Mouse (Mus musculus) G1E (cell line): ENCODE measurements at regions not wholly inside any gene's neighbourhood (a gene's known extent, or its start where the extent isn't known, plus 50 kb on each side); places are given as distances from the start of the nearest gene placed in this dataset.

Experiments used
- ATAC-seq: 2 replicates; pipeline ENCODE4 v1.8.0; 2016; ENCODE audit warnings: mild to moderate bottlenecking; ENCODE audit not compliant: insufficient number of reproducible peaks, poor library complexity, low FRiP score, severe bottlenecking; ENCODE audit errors: extremely low read depth
- DNase-seq: peaks from one replicate; pipeline ENCODE4 v3.0.0; 2012; ENCODE audit warnings: low spot score
- H3K27me3 ChIP-seq: 2 replicates; pipeline ENCODE4 v1.6.1; 2012; ENCODE audit warnings: mild to moderate bottlenecking, low read length, inconsistent platforms; ENCODE audit not compliant: insufficient read depth
- H3K36me3 ChIP-seq: replicated peaks from 2 replicates; pipeline ENCODE3; 2012; ENCODE audit warnings: mild to moderate bottlenecking, inconsistent platforms
- H3K4me1 ChIP-seq: 2 replicates; pipeline ENCODE4 v1.6.1; 2012; ENCODE audit warnings: low read depth, low read length, inconsistent platforms, mixed read lengths; ENCODE audit not compliant: insufficient read depth
- H3K4me3 ChIP-seq: 2 replicates; pipeline ENCODE4 v1.5.1; 2012; ENCODE audit warnings: low read depth, mild to moderate bottlenecking, inconsistent platforms, low read length, moderate library complexity, mixed read lengths
- H3K9me3 ChIP-seq: replicated peaks from 2 replicates; pipeline ENCODE4 v1.6.1; 2012; ENCODE audit warnings: inconsistent platforms
- CTCF ChIP-seq: IDR thresholded peaks from 2 replicates; pipeline ENCODE4 v1.5.1; 2012; ENCODE audit warnings: low read depth, low read length, inconsistent platforms, mixed read lengths
- GATA1 ChIP-seq: IDR thresholded peaks from 2 replicates; pipeline ENCODE4 v1.6.1; 2012; ENCODE audit warnings: borderline replicate concordance, low read length, inconsistent platforms, mixed read lengths
- GATA2 ChIP-seq: IDR thresholded peaks from 2 replicates; pipeline ENCODE4 v1.6.1; 2012; ENCODE audit warnings: low read depth, low read length, inconsistent platforms, borderline replicate concordance
- POLR2AphosphoS5 ChIP-seq: IDR thresholded peaks from 2 replicates; pipeline ENCODE4 v1.6.1; 2012; ENCODE audit warnings: low read depth, low read length, inconsistent platforms; ENCODE audit not compliant: insufficient replicate concordance
- TAL1 ChIP-seq: conservative IDR thresholded peaks from 2 replicates; pipeline ENCODE4 v1.6.1; 2012; ENCODE audit warnings: low read depth, low read length, inconsistent platforms, mixed read lengths

DNA sequence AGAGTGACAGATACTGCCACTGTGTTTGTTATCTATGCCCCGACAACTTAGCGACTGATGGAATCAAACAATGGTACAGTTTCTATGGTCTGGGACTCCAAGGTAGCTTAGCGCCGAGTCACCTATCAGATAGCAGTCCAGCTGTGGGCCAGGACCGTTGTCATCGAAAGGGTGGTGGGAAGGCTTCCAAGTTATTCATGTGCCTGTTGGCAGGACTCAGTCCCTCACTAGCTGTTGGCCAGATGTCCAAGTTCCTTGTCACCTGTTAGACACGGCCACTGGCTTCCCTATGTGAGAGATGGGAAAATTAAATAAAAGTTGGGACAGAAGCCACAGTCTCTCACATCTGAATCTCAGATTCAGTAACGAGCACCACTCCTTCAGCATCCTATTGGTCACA, 150.1 kb downstream of the BC067074 start:
- H3K4me3 ChIP-seq = no peak overlapping the region
- no peaks in the 10 kb centered on the region for H3K9me3 ChIP-seq
- TF ChIP-seq GATA2 (no peak), POLR2AphosphoS5 (no peak), TAL1 (no peak), GATA1 (no peak), CTCF (no peak)
- peaks cover 4% of the 10 kb centered on the region for H3K27me3 ChIP-seq
- no peak for DNase-seq
- no peaks in the 10 kb centered on the region for H3K4me1 ChIP-seq
- no peaks in the 10 kb centered on the region for H3K36me3 ChIP-seq
- no peak for ATAC-seq

DNA sequence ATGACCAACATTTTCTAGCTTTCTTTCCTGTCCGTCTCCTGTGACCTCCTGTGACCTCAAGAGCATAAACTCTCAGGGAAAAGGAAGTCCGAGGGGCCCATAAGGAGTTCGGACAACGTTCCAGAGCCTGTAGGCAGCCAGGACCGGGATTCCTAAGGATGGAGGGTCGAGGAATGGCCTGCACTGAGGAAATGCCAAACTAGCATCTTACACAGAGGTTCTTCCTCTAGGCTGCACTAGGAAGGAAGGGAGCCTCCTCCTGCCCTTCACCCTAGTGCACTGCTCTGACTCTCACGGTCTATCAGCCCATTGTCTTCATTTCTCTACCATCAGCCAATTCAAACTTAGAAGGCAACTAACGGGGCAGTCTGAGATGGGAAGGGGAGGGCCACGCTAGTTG, 149.2 kb downstream of the BC067074 start:
- H3K4me1 ChIP-seq = no peaks in the 10 kb centered on the region
- peaks cover 4% of the 10 kb centered on the region for H3K27me3 ChIP-seq
- H3K4me3 ChIP-seq = no peak overlapping the region
- DNase-seq (no peak), ATAC-seq (no peak)
- no peaks in the 10 kb centered on the region for H3K36me3 ChIP-seq
- no peaks in the 10 kb centered on the region for H3K9me3 ChIP-seq
- no peak for TF ChIP-seq TAL1
- TF ChIP-seq POLR2AphosphoS5 = no peak
- no peak for TF ChIP-seq CTCF
- no peak for TF ChIP-seq GATA2
- TF ChIP-seq GATA1 = no peak

DNA sequence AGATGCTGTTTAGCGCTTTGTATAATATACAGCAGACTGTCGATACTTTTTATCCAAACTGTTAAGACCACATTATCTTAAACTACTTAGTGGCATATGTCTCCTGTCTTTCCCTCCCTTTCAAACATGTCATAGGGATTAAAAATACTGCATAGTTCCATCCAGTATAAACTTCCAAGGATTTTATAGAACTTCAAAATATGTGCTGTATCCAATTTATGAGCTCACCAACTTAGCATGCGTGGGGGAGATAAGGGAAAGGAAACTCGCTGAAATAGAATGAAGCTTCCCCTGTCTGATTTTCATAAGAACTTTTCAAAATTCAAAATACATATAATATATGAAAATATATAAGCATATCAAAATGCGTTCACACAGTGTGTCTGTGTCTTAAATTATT, 147.2 kb downstream of the BC067074 start:
- DNase-seq (no peak), ATAC-seq (no peak)
- Histone ChIP-seq H3K4me3 (no peak overlapping the region), H3K9me3 (no peaks in the 10 kb centered on the region), H3K4me1 (no peaks in the 10 kb centered on the region), H3K27me3 (peaks cover 1% of the 10 kb centered on the region; the same call in 1 of the 2 replicates), H3K36me3 (no peaks in the 10 kb centered on the region)
- no peak for TF ChIP-seq GATA2
- no peak for TF ChIP-seq CTCF
- no peak for TF ChIP-seq POLR2AphosphoS5
- no peak for TF ChIP-seq GATA1
- no peak for TF ChIP-seq TAL1

DNA sequence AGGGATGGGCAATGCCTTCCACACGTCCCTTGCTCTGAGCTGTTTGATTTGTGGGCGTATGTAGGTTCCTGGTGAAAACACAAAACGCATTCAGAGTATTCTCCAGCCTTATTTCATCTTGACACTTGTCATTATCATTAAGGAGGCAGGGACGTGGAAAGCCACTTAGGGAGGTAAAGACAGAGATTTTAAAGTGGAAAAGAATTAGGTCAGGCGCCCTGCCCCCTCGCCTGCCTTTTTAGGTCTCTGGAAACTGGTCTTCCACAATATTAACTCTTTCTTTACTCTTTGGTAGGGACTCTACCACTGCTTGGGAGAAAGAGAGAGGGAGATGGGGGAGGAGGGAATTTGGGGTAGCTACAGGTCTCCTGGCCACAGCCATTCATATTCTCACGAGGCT, 146.6 kb downstream of the BC067074 start:
- ATAC-seq = no peak
- Histone ChIP-seq H3K9me3 (no peaks in the 10 kb centered on the region), H3K36me3 (no peaks in the 10 kb centered on the region), H3K4me1 (no peaks in the 10 kb centered on the region), H3K27me3 (no peaks in the 10 kb centered on the region), H3K4me3 (no peak overlapping the region)
- TF ChIP-seq CTCF (no peak), TAL1 (no peak), GATA2 (no peak), POLR2AphosphoS5 (no peak), GATA1 (no peak)
- no peak for DNase-seq

DNA sequence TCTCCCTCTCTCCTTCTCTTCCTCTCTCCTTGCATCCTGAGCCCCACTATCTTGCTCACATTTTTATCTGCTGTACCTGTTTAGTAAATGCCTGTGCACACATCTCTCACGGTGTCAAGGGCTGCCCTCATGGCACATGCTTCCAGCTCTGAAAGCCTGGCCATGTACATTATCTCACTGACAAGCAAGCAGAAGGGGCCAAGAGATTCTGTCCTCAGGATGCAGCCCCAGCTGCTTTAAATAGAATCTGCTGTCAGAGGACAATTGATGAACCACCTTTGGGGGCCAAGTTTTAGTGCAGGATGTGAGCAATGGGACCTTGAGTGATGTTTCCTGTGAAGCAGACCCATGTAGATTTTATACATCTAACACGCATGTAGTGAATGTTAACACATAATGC, 145.9 kb downstream of the BC067074 start:
- H3K36me3 ChIP-seq = no peaks in the 10 kb centered on the region
- ATAC-seq = no peak
- no peaks in the 10 kb centered on the region for H3K9me3 ChIP-seq
- H3K27me3 ChIP-seq = no peaks in the 10 kb centered on the region
- TF ChIP-seq CTCF = no peak
- TF ChIP-seq POLR2AphosphoS5 = no peak
- TF ChIP-seq TAL1 = no peak
- no peak for TF ChIP-seq GATA1
- TF ChIP-seq GATA2 = no peak
- H3K4me3 ChIP-seq = no peak overlapping the region
- DNase-seq = no peak
- no peaks in the 10 kb centered on the region for H3K4me1 ChIP-seq

DNA sequence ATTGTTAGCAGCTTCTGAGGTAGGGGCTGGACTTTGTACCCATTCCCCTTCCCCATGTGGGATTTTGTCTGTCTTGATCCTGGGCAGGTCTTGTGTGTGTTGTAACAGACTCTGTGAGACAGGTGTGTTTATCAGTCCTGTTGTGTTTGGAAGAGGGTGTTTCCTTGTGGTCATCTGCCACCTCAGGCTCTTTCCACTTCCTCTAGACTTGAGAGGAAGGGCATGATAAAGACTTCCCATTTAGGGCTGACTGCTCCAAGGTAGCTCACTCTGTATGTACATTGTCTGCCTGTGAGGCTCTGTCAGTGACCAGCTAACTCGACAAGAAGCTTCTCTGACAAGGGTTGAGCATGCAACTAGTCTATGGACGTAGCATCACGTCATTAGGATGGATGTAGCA, 143.3 kb downstream of the BC067074 start:
- Histone ChIP-seq H3K9me3 (no peaks in the 10 kb centered on the region), H3K36me3 (no peaks in the 10 kb centered on the region), H3K4me3 (no peak overlapping the region), H3K4me1 (no peaks in the 10 kb centered on the region), H3K27me3 (no peaks in the 10 kb centered on the region)
- no peak for DNase-seq
- TF ChIP-seq TAL1 (no peak), GATA2 (no peak), POLR2AphosphoS5 (no peak), GATA1 (no peak), CTCF (no peak)
- no peak for ATAC-seq

DNA sequence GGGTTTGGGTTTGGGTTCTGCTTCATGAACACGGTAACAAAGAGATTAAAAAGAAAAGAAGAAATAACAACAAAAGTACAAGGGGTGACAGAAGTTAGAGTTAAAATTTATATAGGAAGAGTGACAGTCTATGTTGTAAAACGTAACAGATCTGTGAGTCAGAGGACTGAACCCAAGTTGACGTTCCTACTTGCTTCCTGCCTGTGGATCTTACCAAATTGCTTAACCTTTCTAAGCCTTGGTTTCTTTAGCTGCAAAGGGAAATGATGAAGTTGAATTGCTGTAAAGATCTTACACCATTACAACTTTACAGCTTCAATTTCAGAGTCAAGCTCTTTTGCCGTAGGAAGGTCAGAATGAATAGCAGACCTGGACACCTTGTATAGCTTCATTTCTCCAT, 142.2 kb downstream of the BC067074 start:
- Histone ChIP-seq H3K27me3 (peaks cover 3% of the 10 kb centered on the region; the same call in 1 of the 2 replicates), H3K4me3 (no peak overlapping the region), H3K36me3 (no peaks in the 10 kb centered on the region), H3K9me3 (no peaks in the 10 kb centered on the region), H3K4me1 (no peaks in the 10 kb centered on the region)
- TF ChIP-seq GATA1 = no peak
- TF ChIP-seq TAL1 = no peak
- no peak for TF ChIP-seq CTCF
- no peak for TF ChIP-seq POLR2AphosphoS5
- DNase-seq (no peak), ATAC-seq (no peak)
